Mouse (Mus musculus): Measurements from ENCODE around the gene Gm10309. TPM values are rescaled to one million over a fixed set of nuclear protein-coding genes. Genes with fewer than 3 reads are reported as not detected.

Gm10309 gene
- 0.30 and 0.50 TPM in 2 replicates for polyA plus RNA-seq (2016; fragmentation: Nextera tagmentation; extraction: Ambion mirVana)

GRCm38 (mm10) chr17:86505183-86505631 is at the start of gene Gm10309:
Gene Gm10309 (minus strand): TSS chr17:86505232.
- Histone ChIP-seq H3K9ac (no peak within 1 kb of the TSS), H3K27ac (no peak within 1 kb of the TSS), H3K27me3 (no peaks in the 10 kb centered on the region), H3K9me3 (replicated peaks) (no peaks in the 10 kb centered on the region), H3K36me3 (no peaks in the 10 kb centered on the region), H3K4me2 (replicated peaks) (no peak within 1 kb of the TSS), H3K4me3 (no peak within 1 kb of the TSS), H3K4me1 (0 out of 2 replicates have a peak, but pooled peaks cover 7% of the 10 kb centered on the region)
- no peak for ATAC-seq (ENCODE audit: low FRiP score)
- WGBS: 91% methylated on average over 8 of the region's 8 CpGs

- Histone ChIP-seq H3K9ac (no peak overlapping the region), H3K27me3 (no peaks in the 10 kb centered on the region), H3K27ac (no peak overlapping the region), H3K4me2 (replicated peaks) (no peak overlapping the region), H3K9me3 (replicated peaks) (no peaks in the 10 kb centered on the region), H3K36me3 (no peaks in the 10 kb centered on the region), H3K4me1 (no peaks in the 10 kb centered on the region), H3K4me3 (no peak overlapping the region)
- WGBS: 86% methylated on average over 6 of the region's 6 CpGs
- ATAC-seq (ENCODE audit: low FRiP score): no peak
Measured at GRCm38 (mm10) chr17:86551995-86552394, 47.0 kb upstream of the Gm10309 start.

DNA sequence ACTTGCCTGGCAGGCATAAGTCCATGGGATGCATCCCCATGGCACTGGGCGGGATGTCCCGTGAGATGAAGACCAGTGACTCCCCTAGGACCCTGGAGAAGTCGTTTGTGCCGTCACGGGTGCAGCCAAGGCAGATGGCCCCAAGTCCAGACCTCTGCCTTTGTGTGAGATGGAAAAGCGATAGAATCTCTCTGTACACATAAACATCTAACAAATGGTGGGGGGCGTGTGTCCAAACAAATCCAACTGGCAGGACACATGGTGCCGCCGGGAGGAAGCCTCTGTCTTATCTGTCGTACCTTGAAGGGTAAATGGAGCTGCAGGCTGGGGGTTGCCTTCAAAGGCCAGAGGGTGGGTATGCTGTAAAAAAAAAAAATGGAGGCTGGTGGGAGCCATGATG is 46.5 kb upstream of the Gm10309 start:
- no peak for ATAC-seq (ENCODE audit: low FRiP score)
- Histone ChIP-seq H3K4me1 (no peaks in the 10 kb centered on the region), H3K27ac (no peak overlapping the region), H3K27me3 (no peaks in the 10 kb centered on the region), H3K9me3 (replicated peaks) (no peaks in the 10 kb centered on the region), H3K4me3 (no peak overlapping the region), H3K9ac (no peak overlapping the region), H3K36me3 (no peaks in the 10 kb centered on the region), H3K4me2 (replicated peaks) (no peak overlapping the region)
- 85% methylated on average over 10 of the region's 10 CpGs for WGBS

GRCm38 (mm10) chr17:86549128-86549527 is 44.1 kb upstream of the Gm10309 start:
- H3K27ac ChIP-seq: no peak overlapping the region
- no peaks in the 10 kb centered on the region for H3K9me3 ChIP-seq (replicated peaks)
- no peak overlapping the region for H3K4me2 ChIP-seq (replicated peaks)
- 90% methylated on average over 10 of the region's 10 CpGs for WGBS
- H3K36me3 ChIP-seq: no peaks in the 10 kb centered on the region
- H3K9ac ChIP-seq: no peak overlapping the region
- H3K4me1 ChIP-seq: no peaks in the 10 kb centered on the region
- H3K27me3 ChIP-seq: no peaks in the 10 kb centered on the region
- no peak overlapping the region for H3K4me3 ChIP-seq
- no peak for ATAC-seq (ENCODE audit: low FRiP score)

- Histone ChIP-seq H3K36me3 (no peaks in the 10 kb centered on the region), H3K27ac (no peak overlapping the region), H3K4me1 (no peaks in the 10 kb centered on the region), H3K4me3 (no peak overlapping the region), H3K9me3 (replicated peaks) (no peaks in the 10 kb centered on the region), H3K9ac (no peak overlapping the region), H3K4me2 (replicated peaks) (no peak overlapping the region), H3K27me3 (no peaks in the 10 kb centered on the region)
- ATAC-seq (ENCODE audit: low FRiP score): no peak
- WGBS: 49% methylated on average over 7 of the region's 7 CpGs
Measured at GRCm38 (mm10) chr17:86546529-86546928, 41.5 kb upstream of the Gm10309 start.

DNA sequence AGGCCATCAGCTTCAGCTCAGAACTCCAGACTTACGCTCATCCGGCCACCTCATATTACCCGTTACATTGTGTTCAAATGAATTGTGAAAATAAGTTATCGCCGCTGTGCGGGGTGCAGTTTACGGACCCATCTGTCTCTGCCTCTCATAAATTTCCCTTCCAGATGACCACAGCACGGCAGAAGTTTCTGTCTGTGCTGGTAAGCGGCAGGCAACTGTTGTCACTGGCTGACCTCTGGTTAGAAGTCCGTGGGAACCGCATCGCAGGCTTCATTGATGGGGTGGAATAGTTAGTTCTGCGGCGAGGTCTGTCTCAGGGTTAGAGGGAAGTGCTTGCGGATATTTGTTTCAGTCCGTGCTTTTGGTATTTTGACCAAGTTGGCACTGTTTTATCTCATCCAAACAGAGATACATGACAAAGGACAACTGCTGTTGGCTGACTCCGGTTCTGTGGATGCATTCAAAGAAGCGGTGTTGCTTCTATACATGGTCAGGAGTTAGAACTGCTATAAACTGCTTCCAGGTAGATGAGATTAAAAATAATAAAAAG is 34.9 kb upstream of the Gm10309 start:
- no peaks in the 10 kb centered on the region for H3K36me3 ChIP-seq
- no peaks in the 10 kb centered on the region for H3K27me3 ChIP-seq
- H3K9ac ChIP-seq: no peak overlapping the region
- H3K4me3 ChIP-seq: no peak overlapping the region
- ATAC-seq (ENCODE audit: low FRiP score): no peak
- no peak overlapping the region for H3K4me2 ChIP-seq (replicated peaks)
- 88% methylated on average over 18 of the region's 18 CpGs for WGBS
- no peak overlapping the region for H3K27ac ChIP-seq
- no peaks in the 10 kb centered on the region for H3K4me1 ChIP-seq
- no peaks in the 10 kb centered on the region for H3K9me3 ChIP-seq (replicated peaks)

GRCm38 (mm10) chr17:86535827-86536656 is 31.0 kb upstream of the Gm10309 start:
- H3K4me3 ChIP-seq: no peak overlapping the region
- H3K4me1 ChIP-seq: peaks cover 7% of the 10 kb centered on the region
- H3K9ac ChIP-seq: no peak overlapping the region
- peak; percentile 74 for ATAC-seq (ENCODE audit: low FRiP score)
- no peaks in the 10 kb centered on the region for H3K27me3 ChIP-seq
- H3K27ac ChIP-seq: no peak overlapping the region
- 43% methylated on average over 22 of the region's 22 CpGs for WGBS
- H3K4me2 ChIP-seq (replicated peaks): peak overlapping the region; percentile 36
- no peaks in the 10 kb centered on the region for H3K36me3 ChIP-seq
- no peaks in the 10 kb centered on the region for H3K9me3 ChIP-seq (replicated peaks)

GRCm38 (mm10) chr17:86535096-86535495 is 30.1 kb upstream of the Gm10309 start:
- Histone ChIP-seq H3K36me3 (no peaks in the 10 kb centered on the region), H3K4me1 (peaks cover 9% of the 10 kb centered on the region), H3K9ac (no peak overlapping the region), H3K4me3 (no peak overlapping the region), H3K27ac (no peak overlapping the region), H3K27me3 (no peaks in the 10 kb centered on the region), H3K4me2 (replicated peaks) (no peak overlapping the region), H3K9me3 (replicated peaks) (no peaks in the 10 kb centered on the region)
- WGBS: 80% methylated on average over 10 of the region's 10 CpGs
- no peak for ATAC-seq (ENCODE audit: low FRiP score)

GRCm38 (mm10) chr17:86533549-86533851 is 28.5 kb upstream of the Gm10309 start:
- H3K27ac ChIP-seq: no peak overlapping the region
- peaks cover 11% of the 10 kb centered on the region for H3K4me1 ChIP-seq
- H3K9me3 ChIP-seq (replicated peaks): no peaks in the 10 kb centered on the region
- no peak overlapping the region for H3K4me2 ChIP-seq (replicated peaks)
- H3K9ac ChIP-seq: no peak overlapping the region
- H3K27me3 ChIP-seq: no peaks in the 10 kb centered on the region
- H3K4me3 ChIP-seq: no peak overlapping the region
- no peaks in the 10 kb centered on the region for H3K36me3 ChIP-seq
- ATAC-seq (ENCODE audit: low FRiP score): no peak
- 84% methylated on average over 11 of the region's 11 CpGs for WGBS

GRCm38 (mm10) chr17:86532783-86533548 is 27.9 kb upstream of the Gm10309 start:
- H3K4me2 ChIP-seq (replicated peaks): no peak overlapping the region
- WGBS: 71% methylated on average over 17 of the region's 17 CpGs
- no peaks in the 10 kb centered on the region for H3K36me3 ChIP-seq
- H3K4me1 ChIP-seq: peaks cover 11% of the 10 kb centered on the region
- H3K9me3 ChIP-seq (replicated peaks): no peaks in the 10 kb centered on the region
- H3K27ac ChIP-seq: no peak overlapping the region
- H3K9ac ChIP-seq: no peak overlapping the region
- H3K4me3 ChIP-seq: no peak overlapping the region
- no peak for ATAC-seq (ENCODE audit: low FRiP score)
- no peaks in the 10 kb centered on the region for H3K27me3 ChIP-seq

DNA sequence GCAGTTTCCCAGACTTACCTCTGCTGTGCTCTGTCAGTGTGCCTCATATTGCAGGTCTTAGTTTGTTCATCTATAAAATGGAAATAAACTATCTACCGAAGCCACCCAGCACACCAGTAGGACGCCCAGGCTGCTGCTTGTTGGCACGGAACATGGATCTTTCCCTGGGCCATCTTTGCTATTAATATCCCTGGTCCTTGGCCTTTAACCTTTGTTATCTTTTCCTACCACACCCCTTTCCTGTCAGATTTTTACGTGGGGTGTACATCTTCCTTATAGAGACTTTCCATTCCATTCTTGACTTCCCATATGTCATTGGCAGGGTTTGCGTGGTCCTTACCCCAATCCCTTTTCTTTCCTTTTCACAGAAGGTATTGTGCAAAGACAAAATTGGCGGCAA is 26.2 kb upstream of the Gm10309 start:
- Histone ChIP-seq H3K36me3 (no peaks in the 10 kb centered on the region), H3K9ac (no peak overlapping the region), H3K4me1 (peaks cover 11% of the 10 kb centered on the region), H3K27ac (no peak overlapping the region), H3K4me3 (no peak overlapping the region), H3K9me3 (replicated peaks) (no peaks in the 10 kb centered on the region), H3K4me2 (replicated peaks) (no peak overlapping the region), H3K27me3 (no peaks in the 10 kb centered on the region)
- no peak for ATAC-seq (ENCODE audit: low FRiP score)
- WGBS: 92% methylated on average over 6 of the region's 6 CpGs

GRCm38 (mm10) chr17:86529411-86529810 is 24.4 kb upstream of the Gm10309 start:
- ATAC-seq (ENCODE audit: low FRiP score): no peak
- H3K4me3 ChIP-seq: no peak overlapping the region
- peaks cover 11% of the 10 kb centered on the region for H3K4me1 ChIP-seq
- WGBS: 79% methylated on average over 4 of the region's 4 CpGs
- no peak overlapping the region for H3K27ac ChIP-seq
- H3K27me3 ChIP-seq: no peaks in the 10 kb centered on the region
- no peaks in the 10 kb centered on the region for H3K9me3 ChIP-seq (replicated peaks)
- no peak overlapping the region for H3K9ac ChIP-seq
- H3K36me3 ChIP-seq: no peaks in the 10 kb centered on the region
- no peak overlapping the region for H3K4me2 ChIP-seq (replicated peaks)
